Comparison of ENCODE assay signal across 26 mouse cellular contexts in the genomic region with DNA sequence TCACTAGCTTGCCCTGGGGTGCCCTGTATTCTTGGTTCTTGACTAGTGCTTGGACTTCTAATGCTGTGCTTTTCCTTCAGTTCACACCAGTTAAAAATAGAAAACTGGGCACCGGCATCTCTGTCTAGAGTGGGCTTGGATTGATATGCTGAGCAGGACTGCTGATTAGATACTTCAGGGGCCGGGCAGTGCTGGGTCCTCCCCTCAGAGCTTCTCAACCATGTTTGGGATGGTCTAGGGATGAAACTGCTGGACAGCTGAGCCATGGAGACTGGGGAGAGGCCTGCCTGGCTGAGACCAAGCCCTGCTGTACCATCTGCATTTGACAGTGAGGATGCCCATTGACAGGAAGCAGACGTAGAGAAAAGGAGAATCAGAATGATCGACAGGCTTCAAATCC. TPM values are rescaled to one million over a fixed set of nuclear protein-coding genes. Genes with fewer than 3 reads are reported as not detected.
DNase-seq lines count a peak whose midpoint lies in the region; ATAC-seq and TF ChIP-seq lines count a peak whose summit lies in the region.
"Had no signal": no experiment of that assay in that cellular context is flagged by ENCODE, and none has a peak within 500 bp of the region (broad histone marks: within the 10 kb centered on the region; RNA-seq: fewer than 3 reads in every experiment).

No protein-coding gene starts in this region.

- peak; percentile 91 for TF ChIP-seq EP300 in heart, postnatal 0 days (IDR thresholded peaks at IDR 0.05; ENCODE audit: low read depth)

- intact Hi-C loops in gastrocnemius, postnatal 14 days (cut with DNase I; ENCODE audit: low total_unique reads), result no loop called here

- H3K27me3 ChIP-seq in heart, embryonic 11.5 days (ENCODE audit: control insufficient read depth, insufficient read depth, low read length), result no peaks in the 10 kb centered on the region
- H3K27me3 ChIP-seq in heart, postnatal 0 days (ENCODE audit: control insufficient read depth, insufficient read depth, low read length), result no peaks in the 10 kb centered on the region
- no peaks in the 10 kb centered on the region for H3K27me3 ChIP-seq in cerebellum, adult 2 months (ENCODE audit: control insufficient read depth, insufficient read depth, low read length)
- no peaks in the 10 kb centered on the region for H3K27me3 ChIP-seq in forebrain, embryonic 13.5 days
- H3K27me3 ChIP-seq: forebrain, embryonic 15.5 days; hindbrain, embryonic 15.5 days; midbrain, embryonic 12.5 days had no signal

- peak; percentile 52 for ATAC-seq in heart, embryonic 11.5 days (replicated peaks; ENCODE audit: insufficient number of reproducible peaks, low FRiP score, low TSS enrichment)
- ATAC-seq in heart, postnatal 0 days (ENCODE audit: insufficient read depth, low read depth), result peak; percentile 50
- no peak for ATAC-seq in forebrain, embryonic 13.5 days
- ATAC-seq: activated CD4-positive, CD25-positive, alpha-beta regulatory T cell, adult 4 months; forebrain, embryonic 15.5 days had no signal

- no peak for TF ChIP-seq CTCF in heart, postnatal 0 days (IDR thresholded peaks at IDR 0.05; ENCODE audit: low read depth)
- no peak for TF ChIP-seq CTCF in cerebellum, adult 2 months (IDR thresholded peaks at IDR 0.05; ENCODE audit: borderline replicate concordance, insufficient read depth, low read depth, low read length)

- H3K36me3 ChIP-seq in heart, embryonic 11.5 days (ENCODE audit: control insufficient read depth, insufficient read depth, low read length), result no peaks in the 10 kb centered on the region
- H3K36me3 ChIP-seq in heart, postnatal 0 days (replicated peaks; ENCODE audit: control insufficient read depth, insufficient read depth, low read length), result peaks cover 16% of the 10 kb centered on the region
- H3K36me3 ChIP-seq in forebrain, embryonic 13.5 days (ENCODE audit: poor library complexity, severe bottlenecking), result no peaks in the 10 kb centered on the region
- H3K36me3 ChIP-seq: forebrain, embryonic 15.5 days; hindbrain, embryonic 15.5 days; limb, embryonic 10.5 days; midbrain, embryonic 12.5 days had no signal

- DNase-seq in gastrocnemius, postnatal 14 days, result peak; percentile 7
- DNase-seq in gastrocnemius, adult 18-20 months (ENCODE audit: low spot score), result no peak
- peak; percentile 92 for DNase-seq in heart, postnatal 0 days (ENCODE audit: low spot score)
- no peak for DNase-seq in cerebellum, adult 2 months
- no peak for DNase-seq in thymus, postnatal 36 days
- DNase-seq: adrenal gland, adult 8-10 months; cerebellum, adult 18-20 months; cerebellum, postnatal 36 days; gastrocnemius, postnatal 25 days; kidney, adult 2 months; liver; lung, postnatal 14 days had no signal

- peak overlapping the region; percentile 99 for H3K27ac ChIP-seq in heart, embryonic 11.5 days (ENCODE audit: low read depth, low read length)
- peak overlapping the region; percentile 96 for H3K27ac ChIP-seq in heart, postnatal 0 days (ENCODE audit: low read depth)
- no peak overlapping the region for H3K27ac ChIP-seq in cerebellum, adult 2 months (ENCODE audit: insufficient read depth, low read length)
- H3K27ac ChIP-seq in forebrain, embryonic 13.5 days, result no peak overlapping the region
- H3K27ac ChIP-seq: forebrain, embryonic 15.5 days; hindbrain, embryonic 15.5 days; kidney, postnatal 0 days; limb, embryonic 10.5 days; midbrain, embryonic 12.5 days had no signal

- peak overlapping the region; percentile 46 for H3K4me2 ChIP-seq in heart, embryonic 11.5 days
- H3K4me2 ChIP-seq in heart, postnatal 0 days (ENCODE audit: low read depth, low read length), result peak overlapping the region; percentile 60
- H3K4me2 ChIP-seq in forebrain, embryonic 13.5 days, result no peak overlapping the region
- H3K4me2 ChIP-seq: forebrain, embryonic 15.5 days; hindbrain, embryonic 15.5 days; midbrain, embryonic 12.5 days had no signal

- peak overlapping the region; percentile 15 for H3K4me3 ChIP-seq in heart, embryonic 11.5 days (ENCODE audit: low read depth, low read length)
- H3K4me3 ChIP-seq in heart, postnatal 0 days (ENCODE audit: low read depth, low read length), result peak overlapping the region; percentile 53
- no peak overlapping the region for H3K4me3 ChIP-seq in cerebellum, adult 2 months (replicated peaks; ENCODE audit: insufficient read depth, low read depth, low read length)
- no peak overlapping the region for H3K4me3 ChIP-seq in forebrain, embryonic 13.5 days
- H3K4me3 ChIP-seq: forebrain, embryonic 15.5 days; hindbrain, embryonic 15.5 days; limb, embryonic 10.5 days; midbrain, embryonic 12.5 days had no signal

- WGBS in heart, embryonic 11.5 days (ENCODE audit: insufficient replicate concordance), result 30% methylated on average over 4 of the region's 4 CpGs
- 26% methylated on average over 4 of the region's 4 CpGs for WGBS in heart, postnatal 0 days
- WGBS in cerebellum, adult 2 months, result 88% methylated on average over 4 of the region's 4 CpGs
- 90% methylated on average over 4 of the region's 4 CpGs for WGBS in forebrain, embryonic 13.5 days

- peak overlapping the region; percentile 56 for H3K9ac ChIP-seq in heart, embryonic 11.5 days (ENCODE audit: low read depth, low read length)
- H3K9ac ChIP-seq in heart, postnatal 0 days (replicated peaks; ENCODE audit: low read depth, low read length), result peak overlapping the region; percentile 84
- no peak overlapping the region for H3K9ac ChIP-seq in forebrain, embryonic 13.5 days
- H3K9ac ChIP-seq: forebrain, embryonic 15.5 days; hindbrain, embryonic 15.5 days; midbrain, embryonic 12.5 days had no signal

- no peak for TF ChIP-seq POLR2A in cerebellum, adult 2 months (IDR thresholded peaks at IDR 0.05; ENCODE audit: borderline replicate concordance, insufficient read depth, low read length)

- H3K9me3 ChIP-seq in heart, embryonic 11.5 days (replicated peaks; ENCODE audit: control insufficient read depth, low read length), result no peaks in the 10 kb centered on the region
- no peaks in the 10 kb centered on the region for H3K9me3 ChIP-seq in heart, postnatal 0 days (replicated peaks; ENCODE audit: control insufficient read depth, low read length)
- H3K9me3 ChIP-seq in forebrain, embryonic 13.5 days (replicated peaks), result no peaks in the 10 kb centered on the region
- H3K9me3 ChIP-seq: forebrain, embryonic 15.5 days; hindbrain, embryonic 15.5 days; limb, embryonic 10.5 days; midbrain, embryonic 12.5 days had no signal

- H3K4me1 ChIP-seq in heart, embryonic 11.5 days (ENCODE audit: control insufficient read depth, insufficient read depth, low read length), result peaks cover 5% of the 10 kb centered on the region
- H3K4me1 ChIP-seq in heart, postnatal 0 days (ENCODE audit: control insufficient read depth, insufficient read depth), result 0 out of 2 replicates have a peak, but pooled peaks cover 5% of the 10 kb centered on the region
- peaks cover 7% of the 10 kb centered on the region; the same call in 1 of the 2 replicates for H3K4me1 ChIP-seq in cerebellum, adult 2 months (ENCODE audit: control insufficient read depth, insufficient read depth, low read length)
- peaks cover 8% of the 10 kb centered on the region; the same call in 1 of the 2 replicates for H3K4me1 ChIP-seq in forebrain, embryonic 13.5 days
- H3K4me1 ChIP-seq: hindbrain, embryonic 15.5 days had no signal

RNA-seq across cellular contexts. Expression of gene Actc1, which starts 0.8 kb away (rescaled TPM):
- 1,000 to 10,000 TPM; 7,210 to 7,715 TPM for total RNA-seq in gastrocnemius, postnatal 14 days (2021)
- total RNA-seq in gastrocnemius, adult 18-20 months (2021), result 10 to 100 TPM; 41.9 to 84.4 TPM
- 12,441 and 13,029 TPM in 2 replicates for polyA plus RNA-seq in heart, embryonic 11.5 days (2014; fragmentation: Nextera tagmentation; extraction: Ambion mirVana)
- total RNA-seq in heart, postnatal 0 days (2014; rRNA removed; ENCODE audit: low replicate concordance), result 20,690 and 21,635 TPM in 2 replicates
- polyA plus RNA-seq in heart, postnatal 0 days (2015; fragmentation: Nextera tagmentation; extraction: Ambion mirVana), result 18,379 and 21,577 TPM in 2 replicates
- polyA plus RNA-seq in cerebellum, adult 2 months (2012; rRNA removed), result not detected in 2 replicates
- 2.7 and 38.5 TPM in 2 replicates for polyA plus RNA-seq in forebrain, embryonic 13.5 days (2015; fragmentation: Nextera tagmentation; extraction: Ambion mirVana)
- total RNA-seq: adrenal gland, adult 8-10 months; hematopoietic stem cell, adult 5-6 weeks; layer of hippocampus, postnatal 10 days; megakaryocyte, adult 5-6 weeks; monocyte, adult 5-6 weeks had no signal
- polyA plus RNA-seq: activated CD4-positive, CD25-positive, alpha-beta regulatory T cell, adult 4 months had no signal

RNA-seq across cellular contexts. Expression of gene Gjd2, which starts 40.7 kb away (rescaled TPM):
- not detected for total RNA-seq in gastrocnemius, postnatal 14 days (2021)
- total RNA-seq in gastrocnemius, adult 18-20 months (2021), result not detected
- polyA plus RNA-seq in heart, embryonic 11.5 days (2014; fragmentation: Nextera tagmentation; extraction: Ambion mirVana), result not detected in 2 replicates
- total RNA-seq in heart, postnatal 0 days (2014; rRNA removed; ENCODE audit: low replicate concordance), result 0.12 TPM in 1 of 2 replicates, not detected in the other
- not detected in 2 replicates for polyA plus RNA-seq in heart, postnatal 0 days (2015; fragmentation: Nextera tagmentation; extraction: Ambion mirVana)
- polyA plus RNA-seq in cerebellum, adult 2 months (2012; rRNA removed), result 12.3 and 12.8 TPM in 2 replicates
- polyA plus RNA-seq in forebrain, embryonic 13.5 days (2015; fragmentation: Nextera tagmentation; extraction: Ambion mirVana), result 2.0 and 3.5 TPM in 2 replicates
- total RNA-seq: gastrocnemius, postnatal 25 days; hematopoietic stem cell, adult 5-6 weeks; megakaryocyte, adult 5-6 weeks; monocyte, adult 5-6 weeks had no signal
- polyA plus RNA-seq: activated CD4-positive, CD25-positive, alpha-beta regulatory T cell, adult 4 months; kidney, adult 2 months; limb, embryonic 10.5 days; liver, embryonic 16.5 days; thymus, postnatal 0 days had no signal

Comparison
In these comparisons a context has a peak if more than half of its experiments do, and no peak if none do; other contexts are left out.
1. DNase-seq: peak in gastrocnemius, postnatal 14 days (single experiment) and heart, postnatal 0 days (single experiment); none in gastrocnemius, adult 18-20 months (single experiment), cerebellum, adult 2 months (0 of 2) and thymus, postnatal 36 days (0 of 2).
2. H3K27ac ChIP-seq: peak in heart, embryonic 11.5 days (single experiment) and heart, postnatal 0 days (single experiment); none in cerebellum, adult 2 months (single experiment) and forebrain, embryonic 13.5 days (single experiment).
3. H3K4me3 ChIP-seq: peak in heart, embryonic 11.5 days (single experiment) and heart, postnatal 0 days (single experiment); none in cerebellum, adult 2 months (single experiment) and forebrain, embryonic 13.5 days (single experiment).
4. RNA of gene Actc1, which starts 0.8 kb away (polyA plus RNA-seq): 18,379 to 21,577 TPM in heart, postnatal 0 days and 12,441 to 13,029 TPM in heart, embryonic 11.5 days; 2.7 to 38.5 TPM in forebrain, embryonic 13.5 days and not detected in cerebellum, adult 2 months; every median in the first group is over 100 times any median in the second.